Mouse (Mus musculus) brown adipose tissue, adult 24 weeks (tissue): ENCODE data around the gene Rps27l. TPM values are rescaled to one million over a fixed set of nuclear protein-coding genes. Genes with fewer than 3 reads are reported as not detected.
"Not testable (repeated sequence)": the region's sequence is repeated elsewhere in the genome, so short reads cannot be mapped to it uniquely, and the experiment has no call there.

Experiments
- H3K27ac ChIP-seq: fragments of 200-500 bp; replicated peaks from 2 replicates; pipeline ENCODE4 v1.5.1; 2012; ENCODE audit warnings: low read depth, mild to moderate bottlenecking, low read length
- H3K4me1 ChIP-seq: fragments of 200-500 bp; 2 replicates; pipeline ENCODE4 v1.6.1; 2012; ENCODE audit warnings: low read length, mixed read lengths; ENCODE audit not compliant: control insufficient read depth, insufficient read depth, insufficient read length
- H3K4me3 ChIP-seq: fragments of 200-500 bp; 2 replicates; pipeline ENCODE4 v1.5.1; 2012; ENCODE audit warnings: low read depth, mild to moderate bottlenecking, low read length, moderate library complexity; ENCODE audit not compliant: insufficient read depth
- polyA plus RNA-seq: library from polyadenylated mRNA; stranded (reverse); fragments of >200 nt; gene quantifications from 2 replicates; pipeline ENCODE4 v1.2.4, GENCODE M21; 2012; ENCODE audit not compliant: missing spikeins, insufficient read depth, insufficient read length

Gene Rps27l
- polyA plus RNA-seq = 582 and 811 TPM in 2 replicates

GRCm38 (mm10) chr9:66945647-66946641, at the start of gene Rps27l:
TSS of gene Rps27l (plus strand) at chr9:66946086.
- Histone ChIP-seq H3K4me1 (no peaks in the 10 kb centered on the region; the same call in 1 of the 2 replicates), H3K27ac (peak within 1 kb of the TSS; percentile 86), H3K4me3 (peak within 1 kb of the TSS; percentile 86)

- Histone ChIP-seq H3K4me3 (no peak overlapping the region), H3K27ac (no peak overlapping the region), H3K4me1 (peaks cover 2% of the 10 kb centered on the region; the same call in 1 of the 2 replicates)
These were observed 48.9 kb upstream of the Rps27l start for GRCm38 (mm10) chr9:66896951-66897350.

GRCm38 (mm10) chr9:66897851-66898250, 48.0 kb upstream of the Rps27l start:
- Histone ChIP-seq H3K4me3 (no peak overlapping the region), H3K4me1 (peaks cover 2% of the 10 kb centered on the region; the same call in 1 of the 2 replicates), H3K27ac (no peak overlapping the region)

GRCm38 (mm10) chr9:66899072-66899471, 46.8 kb upstream of the Rps27l start:
- Histone ChIP-seq H3K4me1 (peaks cover 2% of the 10 kb centered on the region; the same call in 1 of the 2 replicates), H3K4me3 (no peak overlapping the region), H3K27ac (no peak overlapping the region)

- H3K4me3 ChIP-seq = no peak overlapping the region
These were observed 46.4 kb upstream of the Rps27l start for GRCm38 (mm10) chr9:66899526-66899925.

GRCm38 (mm10) chr9:66905990-66906389, 39.9 kb upstream of the Rps27l start:
- Histone ChIP-seq H3K4me1 (peaks cover 18% of the 10 kb centered on the region), H3K27ac (no peak overlapping the region), H3K4me3 (no peak overlapping the region)

More at GRCm38 (mm10) chr9:66899526-66899925, 46.4 kb upstream of the Rps27l start:
- Histone ChIP-seq H3K27ac (no peak overlapping the region), H3K4me1 (peaks cover 2% of the 10 kb centered on the region; the same call in 1 of the 2 replicates)

- peaks cover 18% of the 10 kb centered on the region for H3K4me1 ChIP-seq
- H3K27ac ChIP-seq = no peak overlapping the region; the same call in 1 of the 2 replicates
- H3K4me3 ChIP-seq = no peak overlapping the region
These were observed 38.8 kb upstream of the Rps27l start for GRCm38 (mm10) chr9:66907126-66907525.

- Histone ChIP-seq H3K4me1 (peaks cover 18% of the 10 kb centered on the region), H3K4me3 (no peak overlapping the region), H3K27ac (peak overlapping the region; percentile 31)
These were observed 38.0 kb upstream of the Rps27l start for GRCm38 (mm10) chr9:66907746-66908397.

- no peak overlapping the region for H3K4me3 ChIP-seq
- peaks cover 21% of the 10 kb centered on the region for H3K4me1 ChIP-seq
- H3K27ac ChIP-seq = no peak overlapping the region
These were observed 36.0 kb upstream of the Rps27l start for GRCm38 (mm10) chr9:66909922-66910321.

- H3K27ac ChIP-seq = no peak overlapping the region
- H3K4me1 ChIP-seq = peaks cover 27% of the 10 kb centered on the region
- H3K4me3 ChIP-seq = no peak overlapping the region
These were observed 35.2 kb upstream of the Rps27l start for GRCm38 (mm10) chr9:66910677-66911076.

- H3K4me1 ChIP-seq = peaks cover 20% of the 10 kb centered on the region
- no peak overlapping the region for H3K4me3 ChIP-seq
- H3K27ac ChIP-seq = no peak overlapping the region
These were observed 33.6 kb upstream of the Rps27l start for GRCm38 (mm10) chr9:66912304-66912703.

GRCm38 (mm10) chr9:66913254-66913934, 32.5 kb upstream of the Rps27l start:
- peaks cover 20% of the 10 kb centered on the region; the same call in 1 of the 2 replicates for H3K4me1 ChIP-seq
- not testable (repeated sequence) for H3K4me3 ChIP-seq, H3K27ac ChIP-seq

- H3K4me1 ChIP-seq = peaks cover 20% of the 10 kb centered on the region; the same call in 1 of the 2 replicates
- H3K27ac ChIP-seq = 0 out of 2 replicates have a peak overlapping the region, but pooled peaks have one; percentile 19
- H3K4me3 ChIP-seq = no peak overlapping the region
These were observed 31.3 kb upstream of the Rps27l start for GRCm38 (mm10) chr9:66914540-66914939.

- H3K4me1 ChIP-seq = peaks cover 17% of the 10 kb centered on the region; the same call in 1 of the 2 replicates
- H3K4me3 ChIP-seq = peak overlapping the region; percentile 8; the same call in 1 of the 2 replicates
- peak overlapping the region; percentile 81 for H3K27ac ChIP-seq
These were observed 30.5 kb upstream of the Rps27l start for GRCm38 (mm10) chr9:66915401-66915800.
